Mouse (Mus musculus) layer of hippocampus, adult 8-10 months (tissue): ENCODE measurements at regions not wholly inside any gene's neighbourhood (a gene's known extent, or its start where the extent isn't known, plus 50 kb on each side); places are given as distances from the start of the nearest gene placed in this dataset.
A peak's percentile ranks its signal among the peaks of the same experiment; 100 is the strongest.
"Not testable (repeated sequence)": the region's sequence is repeated elsewhere in the genome, so short reads cannot be mapped to it uniquely, and the experiment has no call there.

Experiments used
- DNase-seq, 2 experiments: peaks; one replicate each; pipeline ENCODE4 v3.0.0; 2022; ENCODE audit warnings: low spot score in 2 of 2

- no peak for DNase-seq
These were observed 114.8 kb downstream of the Galc start for GRCm38 (mm10) chr12:98144464-98144863.

GRCm38 (mm10) chr12:98143170-98143569, 116.1 kb downstream of the Galc start:
- no peak for DNase-seq

- DNase-seq: not testable (repeated sequence)
These were observed 119.4 kb downstream of the Galc start for GRCm38 (mm10) chr12:98139906-98140305.

- no peak for DNase-seq
These were observed 128.0 kb downstream of the Galc start for GRCm38 (mm10) chr12:98131276-98131675.

GRCm38 (mm10) chr12:98123541-98123940, 135.7 kb downstream of the Galc start:
- DNase-seq: no peak

GRCm38 (mm10) chr12:98108039-98108438, 151.2 kb downstream of the Galc start:
- DNase-seq: no peak

- no peak for DNase-seq
These were observed 152.2 kb downstream of the Galc start for GRCm38 (mm10) chr12:98106789-98107684.

GRCm38 (mm10) chr12:98106151-98106788, 153.0 kb downstream of the Galc start:
- peak; percentile 57 to 66 for DNase-seq

GRCm38 (mm10) chr12:98105749-98106148, 153.5 kb downstream of the Galc start:
- no peak for DNase-seq

GRCm38 (mm10) chr12:98090171-98090570, 169.1 kb downstream of the Galc start:
- DNase-seq: no peak

GRCm38 (mm10) chr12:98078351-98078750, 180.9 kb downstream of the Galc start:
- no peak for DNase-seq

GRCm38 (mm10) chr12:98075580-98075979, 183.7 kb downstream of the Galc start:
- DNase-seq: no peak

- no peak for DNase-seq
These were observed 190.1 kb downstream of the Galc start for GRCm38 (mm10) chr12:98069110-98069509.

GRCm38 (mm10) chr12:98059419-98060180, 199.7 kb downstream of the Galc start:
- no peak for DNase-seq

GRCm38 (mm10) chr12:98058977-98059376, 200.3 kb downstream of the Galc start:
- no peak for DNase-seq

GRCm38 (mm10) chr12:98050934-98051333, 208.3 kb downstream of the Galc start:
- no peak for DNase-seq

- DNase-seq: no peak
These were observed 208.8 kb downstream of the Galc start for GRCm38 (mm10) chr12:98050500-98050899.

- no peak for DNase-seq
These were observed 209.2 kb downstream of the Galc start for GRCm38 (mm10) chr12:98050057-98050456.

- no peak for DNase-seq
These were observed 211.5 kb downstream of the Galc start for GRCm38 (mm10) chr12:98047765-98048164.

GRCm38 (mm10) chr12:98046459-98047440, 212.5 kb downstream of the Galc start:
- DNase-seq: peak; percentile 66 to 72
